In genomic region chr9:107555031-107555457, GRCm38 (mm10) we compare ENCODE assay signal across 8 mouse cellular contexts. TPM values are rescaled to one million over a fixed set of nuclear protein-coding genes. Genes with fewer than 3 reads are reported as not detected.
DNase-seq lines count a peak whose midpoint lies in the region; ATAC-seq lines count a peak whose summit lies in the region.

No protein-coding gene starts in this region.

- H3K27me3 ChIP-seq in forebrain, embryonic 12.5 days = peaks cover 35% of the 10 kb centered on the region
- H3K27me3 ChIP-seq in limb, embryonic 11.5 days (ENCODE audit: control insufficient read depth, insufficient read depth, low read length) = no peaks in the 10 kb centered on the region

- WGBS in forebrain, embryonic 12.5 days = under 1% methylated on average over 23 of the region's 23 CpGs
- under 1% methylated on average over 23 of the region's 23 CpGs for WGBS in limb, embryonic 11.5 days

- peaks cover 55% of the 10 kb centered on the region for H3K4me1 ChIP-seq in forebrain, embryonic 12.5 days
- H3K4me1 ChIP-seq in limb, embryonic 11.5 days (ENCODE audit: control insufficient read depth, insufficient read depth, low read length) = peaks cover 45% of the 10 kb centered on the region

- peak overlapping the region; percentile 82 for H3K4me2 ChIP-seq in forebrain, embryonic 12.5 days
- peak overlapping the region; percentile 83 for H3K4me2 ChIP-seq in limb, embryonic 11.5 days (ENCODE audit: low read depth, severe bottlenecking)

- no peaks in the 10 kb centered on the region for H3K9me3 ChIP-seq in forebrain, embryonic 12.5 days
- H3K9me3 ChIP-seq in limb, embryonic 11.5 days (ENCODE audit: control insufficient read depth, low read length) = no peaks in the 10 kb centered on the region

- peak; percentile 75 for DNase-seq in 416B (ENCODE audit: low read depth)
- peak; percentile 82 for DNase-seq in ZHBTc4 (ENCODE audit: low read depth, low spot score)
- peak; percentile 71 to 81 for DNase-seq in heart, postnatal 36 days
- peak; percentile 66 for DNase-seq in limb, embryonic 11.5 days (ENCODE audit: low spot score)
- peak; percentile 60 for DNase-seq in mesoderm, embryonic 11.5 days (ENCODE audit: low read depth, low spot score)
- DNase-seq in thymus, postnatal 25 days = no peak
- DNase-seq in thymus, postnatal 4 days = no peak

- peak overlapping the region; percentile 63 for H3K4me3 ChIP-seq in forebrain, embryonic 12.5 days (replicated peaks)
- peak overlapping the region; percentile 78 for H3K4me3 ChIP-seq in limb, embryonic 11.5 days (ENCODE audit: low read depth, low read length)

- intact Hi-C loops in heart, postnatal 36 days (cut with DNase I) = no loop called here

- peaks cover 31% of the 10 kb centered on the region for H3K36me3 ChIP-seq in forebrain, embryonic 12.5 days (replicated peaks)
- peaks cover 20% of the 10 kb centered on the region for H3K36me3 ChIP-seq in limb, embryonic 11.5 days (ENCODE audit: control insufficient read depth, insufficient read depth, low read length)

- peak; percentile 39 for ATAC-seq in forebrain, embryonic 12.5 days (ENCODE audit: low FRiP score)
- ATAC-seq in limb, embryonic 11.5 days (ENCODE audit: insufficient number of reproducible peaks, low FRiP score, low TSS enrichment, low read depth) = no peak; the same call in 1 of the 2 replicates

- peak overlapping the region; percentile 80 for H3K9ac ChIP-seq in forebrain, embryonic 12.5 days
- peak overlapping the region; percentile 79 for H3K9ac ChIP-seq in limb, embryonic 11.5 days (ENCODE audit: low read length)

- peak overlapping the region; percentile 92 for H3K27ac ChIP-seq in forebrain, embryonic 12.5 days
- H3K27ac ChIP-seq in limb, embryonic 11.5 days (replicated peaks; ENCODE audit: low read depth, low read length) = peak overlapping the region; percentile 91

RNA-seq across cellular contexts. Expression of gene Rassf1, which starts 3.7 kb away (rescaled TPM):
- polyA plus RNA-seq in forebrain, embryonic 12.5 days (2016; fragmentation: Nextera tagmentation; extraction: Ambion mirVana) = 40.0 and 45.7 TPM in 2 replicates
- 10 to 100 TPM; 16.5 to 17.3 TPM for total RNA-seq in heart, postnatal 36 days (2021)
- polyA plus RNA-seq in limb, embryonic 11.5 days (2014; fragmentation: Nextera tagmentation; extraction: Ambion mirVana) = 46.7 and 49.3 TPM in 2 replicates

RNA-seq across cellular contexts. Expression of gene Zmynd10, which starts 7.9 kb away (rescaled TPM):
- 1.0 and 2.2 TPM in 2 replicates for polyA plus RNA-seq in forebrain, embryonic 12.5 days (2016; fragmentation: Nextera tagmentation; extraction: Ambion mirVana)
- total RNA-seq in heart, postnatal 36 days (2021) = not detected
- polyA plus RNA-seq in limb, embryonic 11.5 days (2014; fragmentation: Nextera tagmentation; extraction: Ambion mirVana) = 0.79 and 0.95 TPM in 2 replicates

RNA-seq across cellular contexts. Expression of gene Tusc2, which starts 8.0 kb away (rescaled TPM):
- polyA plus RNA-seq in forebrain, embryonic 12.5 days (2016; fragmentation: Nextera tagmentation; extraction: Ambion mirVana) = 77.2 and 79.9 TPM in 2 replicates
- 10 to 100 TPM; 35.1 to 35.3 TPM for total RNA-seq in heart, postnatal 36 days (2021)
- 57.3 and 60.2 TPM in 2 replicates for polyA plus RNA-seq in limb, embryonic 11.5 days (2014; fragmentation: Nextera tagmentation; extraction: Ambion mirVana)

RNA-seq across cellular contexts. Expression of gene Hyal2, which starts 12.7 kb away (rescaled TPM):
- 108 and 110 TPM in 2 replicates for polyA plus RNA-seq in forebrain, embryonic 12.5 days (2016; fragmentation: Nextera tagmentation; extraction: Ambion mirVana)
- 10 to 100 TPM; 36.4 to 39.0 TPM for total RNA-seq in heart, postnatal 36 days (2021)
- 143 and 155 TPM in 2 replicates for polyA plus RNA-seq in limb, embryonic 11.5 days (2014; fragmentation: Nextera tagmentation; extraction: Ambion mirVana)

RNA-seq across cellular contexts. Expression of gene Nprl2, which starts 13.0 kb away (rescaled TPM):
- 43.1 and 46.3 TPM in 2 replicates for polyA plus RNA-seq in forebrain, embryonic 12.5 days (2016; fragmentation: Nextera tagmentation; extraction: Ambion mirVana)
- 10 to 100 TPM; 17.5 to 18.5 TPM for total RNA-seq in heart, postnatal 36 days (2021)
- polyA plus RNA-seq in limb, embryonic 11.5 days (2014; fragmentation: Nextera tagmentation; extraction: Ambion mirVana) = 36.5 and 40.9 TPM in 2 replicates

Comparison
In these comparisons a context has a peak if more than half of its experiments do, and no peak if none do; other contexts are left out.
1. DNase-seq: peak in 416B (single experiment), ZHBTc4 (single experiment), heart, postnatal 36 days (2 of 2), limb, embryonic 11.5 days (single experiment) and mesoderm, embryonic 11.5 days (single experiment); none in thymus, postnatal 25 days (single experiment) and thymus, postnatal 4 days (single experiment).